Comparison of ENCODE assay signal across 26 mouse cellular contexts in the genomic region with DNA sequence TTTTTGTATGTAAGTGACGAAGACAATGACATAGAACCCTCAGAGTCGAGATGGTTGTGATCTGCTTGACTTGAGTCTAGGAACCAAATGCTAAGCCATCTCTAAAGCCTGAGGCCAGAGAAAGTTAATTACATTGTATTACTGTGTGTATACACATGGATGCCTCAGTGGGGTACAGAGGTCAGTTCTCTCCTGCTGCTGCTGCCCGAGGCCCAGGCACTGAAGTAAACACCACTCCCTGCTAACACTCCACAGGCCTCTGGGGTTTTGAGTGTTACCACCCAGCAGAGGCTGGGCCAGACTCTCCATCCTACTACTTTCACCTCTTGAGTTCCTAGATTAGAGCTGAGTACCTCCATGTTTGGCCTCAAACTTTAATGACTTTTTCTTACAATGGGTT. TPM values are rescaled to one million over a fixed set of nuclear protein-coding genes. Genes with fewer than 3 reads are reported as not detected.
DNase-seq lines count a peak whose midpoint lies in the region; ATAC-seq lines count a peak whose summit lies in the region.
"Had no signal": no experiment of that assay in that cellular context is flagged by ENCODE, and none has a peak within 500 bp of the region (broad histone marks: within the 10 kb centered on the region; RNA-seq: fewer than 3 reads in every experiment).

No protein-coding gene starts in this region.

- no peak overlapping the region for H3K9ac ChIP-seq in intestine, embryonic 16.5 days (ENCODE audit: low read depth, low read length)
- no peak overlapping the region for H3K9ac ChIP-seq in intestine, embryonic 15.5 days
- no peak overlapping the region for H3K9ac ChIP-seq in kidney, embryonic 15.5 days
- no peak overlapping the region for H3K9ac ChIP-seq in liver, embryonic 12.5 days
- H3K9ac ChIP-seq: forebrain, embryonic 12.5 days; forebrain, postnatal 0 days; heart, embryonic 13.5 days; hindbrain, embryonic 14.5 days; limb, embryonic 15.5 days; lung, embryonic 14.5 days had no signal

- DNase-seq in kidney, postnatal 25 days: peak; percentile 26 to 59
- DNase-seq in yolk sac, embryonic 10.5 days (ENCODE audit: low spot score): peak; percentile 39
- no peak for DNase-seq in thymus, postnatal 25 days
- DNase-seq: adrenal gland, adult 2 months; cerebellum, adult 2 months; cerebellum, postnatal 14 days; forebrain, postnatal 0 days; heart, postnatal 10 days; layer of hippocampus, postnatal 36 days; lung, embryonic 14.5 days; lung, postnatal 36 days; thymus, adult 2 months had no signal

- no peaks in the 10 kb centered on the region for H3K27me3 ChIP-seq in intestine, embryonic 16.5 days (replicated peaks; ENCODE audit: control insufficient read depth, insufficient read depth, low read length)
- no peaks in the 10 kb centered on the region for H3K27me3 ChIP-seq in intestine, embryonic 15.5 days (replicated peaks)
- no peaks in the 10 kb centered on the region for H3K27me3 ChIP-seq in kidney, embryonic 15.5 days
- no peaks in the 10 kb centered on the region for H3K27me3 ChIP-seq in liver, embryonic 12.5 days (replicated peaks)
- H3K27me3 ChIP-seq: forebrain, embryonic 12.5 days; heart, embryonic 13.5 days; limb, embryonic 15.5 days had no signal

- H3K27ac ChIP-seq in intestine, embryonic 16.5 days (ENCODE audit: low read length): 0 out of 2 replicates have a peak overlapping the region, but pooled peaks have one; percentile 33
- H3K27ac ChIP-seq in intestine, embryonic 15.5 days: no peak overlapping the region
- no peak overlapping the region for H3K27ac ChIP-seq in kidney, embryonic 15.5 days
- H3K27ac ChIP-seq in liver, embryonic 12.5 days: peak overlapping the region; percentile 33; the same call in 1 of the 2 replicates
- H3K27ac ChIP-seq: forebrain, embryonic 12.5 days; heart, embryonic 13.5 days; hindbrain, embryonic 14.5 days; limb, embryonic 10.5 days; limb, embryonic 15.5 days had no signal

- H3K4me2 ChIP-seq in intestine, embryonic 16.5 days (ENCODE audit: low read depth, low read length): no peak overlapping the region
- no peak overlapping the region for H3K4me2 ChIP-seq in intestine, embryonic 15.5 days (replicated peaks)
- H3K4me2 ChIP-seq in kidney, embryonic 15.5 days: no peak overlapping the region
- no peak overlapping the region for H3K4me2 ChIP-seq in liver, embryonic 12.5 days
- H3K4me2 ChIP-seq: forebrain, embryonic 12.5 days; heart, embryonic 13.5 days; hindbrain, embryonic 14.5 days; limb, embryonic 15.5 days; lung, embryonic 14.5 days; midbrain, embryonic 11.5 days had no signal

- WGBS in intestine, embryonic 16.5 days: 58% methylated on average over 3 of the region's 3 CpGs
- 63% methylated on average over 3 of the region's 3 CpGs for WGBS in intestine, embryonic 15.5 days
- 80% methylated on average over 3 of the region's 3 CpGs for WGBS in kidney, embryonic 15.5 days
- WGBS in liver, embryonic 12.5 days (ENCODE audit: insufficient replicate concordance): 78% methylated on average over 3 of the region's 3 CpGs

- no peak overlapping the region for H3K4me3 ChIP-seq in intestine, embryonic 16.5 days (ENCODE audit: low read length)
- H3K4me3 ChIP-seq in intestine, embryonic 15.5 days (replicated peaks): no peak overlapping the region
- no peak overlapping the region for H3K4me3 ChIP-seq in kidney, embryonic 15.5 days (replicated peaks)
- H3K4me3 ChIP-seq in liver, embryonic 12.5 days: no peak overlapping the region
- H3K4me3 ChIP-seq: erythroblast, embryonic 14.5 days; forebrain, embryonic 12.5 days; heart, embryonic 13.5 days; limb, embryonic 10.5 days; limb, embryonic 15.5 days had no signal

- peaks cover 21% of the 10 kb centered on the region for H3K36me3 ChIP-seq in intestine, embryonic 16.5 days (ENCODE audit: control insufficient read depth, insufficient read depth, low read length)
- peaks cover 36% of the 10 kb centered on the region for H3K36me3 ChIP-seq in intestine, embryonic 15.5 days
- peaks cover 64% of the 10 kb centered on the region for H3K36me3 ChIP-seq in kidney, embryonic 15.5 days
- H3K36me3 ChIP-seq in liver, embryonic 12.5 days: peaks cover 80% of the 10 kb centered on the region

- H3K4me1 ChIP-seq in intestine, embryonic 16.5 days (ENCODE audit: control insufficient read depth, insufficient read depth, low read length): peaks cover 18% of the 10 kb centered on the region
- peaks cover 18% of the 10 kb centered on the region for H3K4me1 ChIP-seq in intestine, embryonic 15.5 days (replicated peaks)
- peaks cover 21% of the 10 kb centered on the region for H3K4me1 ChIP-seq in kidney, embryonic 15.5 days
- H3K4me1 ChIP-seq in liver, embryonic 12.5 days: peaks cover 41% of the 10 kb centered on the region

- ATAC-seq in intestine, embryonic 16.5 days: no peak
- ATAC-seq in intestine, embryonic 15.5 days: no peak
- ATAC-seq in kidney, embryonic 15.5 days (replicated peaks; ENCODE audit: low FRiP score): no peak
- ATAC-seq in liver, embryonic 12.5 days: no peak
- ATAC-seq: activated CD4-positive, CD25-positive, alpha-beta regulatory T cell, adult 4 months; forebrain, postnatal 0 days; midbrain, embryonic 16.5 days had no signal

- no peaks in the 10 kb centered on the region for H3K9me3 ChIP-seq in intestine, embryonic 16.5 days (ENCODE audit: control insufficient read depth, low read length)
- no peaks in the 10 kb centered on the region for H3K9me3 ChIP-seq in intestine, embryonic 15.5 days
- H3K9me3 ChIP-seq in kidney, embryonic 15.5 days (replicated peaks): no peaks in the 10 kb centered on the region
- H3K9me3 ChIP-seq in liver, embryonic 12.5 days (replicated peaks): no peaks in the 10 kb centered on the region
- H3K9me3 ChIP-seq: forebrain, embryonic 12.5 days; heart, embryonic 13.5 days; limb, embryonic 10.5 days; limb, embryonic 15.5 days had no signal

RNA-seq across cellular contexts. Expression of a gene that starts 3.8 kb away (rescaled TPM):
- polyA plus RNA-seq in intestine, embryonic 16.5 days (2015; fragmentation: Nextera tagmentation; extraction: Ambion mirVana): 12.3 and 13.2 TPM in 2 replicates
- 11.1 and 15.4 TPM in 2 replicates for polyA plus RNA-seq in intestine, embryonic 15.5 days (2015; fragmentation: Nextera tagmentation; extraction: Ambion mirVana)
- polyA plus RNA-seq in kidney, embryonic 15.5 days (2015; fragmentation: Nextera tagmentation; extraction: Ambion mirVana): 13.8 and 19.8 TPM in 2 replicates
- polyA plus RNA-seq in liver, embryonic 12.5 days (2016; fragmentation: Nextera tagmentation; extraction: Ambion mirVana): 14.5 and 15.5 TPM in 2 replicates

RNA-seq across cellular contexts. Expression of a gene that starts 7.2 kb away (rescaled TPM):
- 40.2 and 42.5 TPM in 2 replicates for polyA plus RNA-seq in intestine, embryonic 16.5 days (2015; fragmentation: Nextera tagmentation; extraction: Ambion mirVana)
- polyA plus RNA-seq in intestine, embryonic 15.5 days (2015; fragmentation: Nextera tagmentation; extraction: Ambion mirVana): 38.4 and 42.1 TPM in 2 replicates
- polyA plus RNA-seq in kidney, embryonic 15.5 days (2015; fragmentation: Nextera tagmentation; extraction: Ambion mirVana): 51.2 and 51.5 TPM in 2 replicates
- polyA plus RNA-seq in liver, embryonic 12.5 days (2016; fragmentation: Nextera tagmentation; extraction: Ambion mirVana): 87.4 and 88.6 TPM in 2 replicates

RNA-seq across cellular contexts. Expression of a gene that starts 18.9 kb away (rescaled TPM):
- polyA plus RNA-seq in intestine, embryonic 16.5 days (2015; fragmentation: Nextera tagmentation; extraction: Ambion mirVana): 62.1 and 62.3 TPM in 2 replicates
- polyA plus RNA-seq in intestine, embryonic 15.5 days (2015; fragmentation: Nextera tagmentation; extraction: Ambion mirVana): 50.0 and 55.1 TPM in 2 replicates
- 42.7 and 49.5 TPM in 2 replicates for polyA plus RNA-seq in kidney, embryonic 15.5 days (2015; fragmentation: Nextera tagmentation; extraction: Ambion mirVana)
- 85.7 and 85.9 TPM in 2 replicates for polyA plus RNA-seq in liver, embryonic 12.5 days (2016; fragmentation: Nextera tagmentation; extraction: Ambion mirVana)

RNA-seq across cellular contexts. Expression of a gene that starts 28.1 kb away (rescaled TPM):
- 158 and 172 TPM in 2 replicates for polyA plus RNA-seq in intestine, embryonic 16.5 days (2015; fragmentation: Nextera tagmentation; extraction: Ambion mirVana)
- 106 and 115 TPM in 2 replicates for polyA plus RNA-seq in intestine, embryonic 15.5 days (2015; fragmentation: Nextera tagmentation; extraction: Ambion mirVana)
- polyA plus RNA-seq in kidney, embryonic 15.5 days (2015; fragmentation: Nextera tagmentation; extraction: Ambion mirVana): 35.9 and 37.1 TPM in 2 replicates
- polyA plus RNA-seq in liver, embryonic 12.5 days (2016; fragmentation: Nextera tagmentation; extraction: Ambion mirVana): 0.10 and 0.25 TPM in 2 replicates
- polyA plus RNA-seq: adrenal gland, adult 2 months; C2C12; erythroblast, embryonic 14.5 days had no signal

RNA-seq across cellular contexts. Expression of a gene that starts 35.8 kb away (rescaled TPM):
- polyA plus RNA-seq in intestine, embryonic 16.5 days (2015; fragmentation: Nextera tagmentation; extraction: Ambion mirVana): 0.06 TPM in 1 of 2 replicates, not detected in the other
- not detected in 2 replicates for polyA plus RNA-seq in intestine, embryonic 15.5 days (2015; fragmentation: Nextera tagmentation; extraction: Ambion mirVana)
- 0.19 TPM in 1 of 2 replicates, not detected in the other for polyA plus RNA-seq in kidney, embryonic 15.5 days (2015; fragmentation: Nextera tagmentation; extraction: Ambion mirVana)
- 0.10 and 0.12 TPM in 2 replicates for polyA plus RNA-seq in liver, embryonic 12.5 days (2016; fragmentation: Nextera tagmentation; extraction: Ambion mirVana)
- polyA plus RNA-seq: erythroblast, embryonic 14.5 days; lung, embryonic 14.5 days had no signal

Comparison
In these comparisons a context has a peak if more than half of its experiments do, and no peak if none do; other contexts are left out.
1. H3K27ac ChIP-seq: peak in intestine, embryonic 16.5 days (single experiment) and liver, embryonic 12.5 days (single experiment); none in intestine, embryonic 15.5 days (single experiment) and kidney, embryonic 15.5 days (single experiment).